Mouse (Mus musculus): ENCODE data around the gene Ginm1. TPM values are rescaled to one million over a fixed set of nuclear protein-coding genes. Genes with fewer than 3 reads are reported as not detected.

Ginm1 gene
- total and polyA plus RNA-seq, 2 experiments from 2014 or later = 26.4 to 107 TPM

- WGBS = 46% methylated on average over 3 of the region's 3 CpGs
- Histone ChIP-seq H3K36me3 (replicated peaks; ENCODE audit: control insufficient read depth, insufficient read depth, low read length) (peaks cover 22% of the 10 kb centered on the region), H3K4me3 (ENCODE audit: low read depth, low read length) (peak overlapping the region; percentile 76), H3K4me2 (ENCODE audit: low read depth, low read length) (peak overlapping the region; percentile 87), H3K9me3 (replicated peaks; ENCODE audit: control insufficient read depth, low read length) (no peaks in the 10 kb centered on the region), H3K27me3 (ENCODE audit: control insufficient read depth, insufficient read depth, low read length) (no peaks in the 10 kb centered on the region), H3K4me1 (ENCODE audit: control insufficient read depth, insufficient read depth) (no peaks in the 10 kb centered on the region), H3K9ac (replicated peaks; ENCODE audit: low read depth, low read length) (peak overlapping the region; percentile 85), H3K27ac (ENCODE audit: low read depth) (peak overlapping the region; percentile 13; the same call in 1 of the 2 replicates)
- no peak for DNase-seq (ENCODE audit: low spot score)
- TF ChIP-seq CTCF (IDR thresholded peaks at IDR 0.05; ENCODE audit: low read depth) (no peak), EP300 (IDR thresholded peaks at IDR 0.05; ENCODE audit: low read depth) (no peak)
- ATAC-seq (ENCODE audit: insufficient read depth, low read depth) = no peak; the same call in 1 of the 2 replicates
Observed at GRCm38 (mm10) chr10:7781214-7781613, 11.4 kb downstream of the Ginm1 start.

DNA sequence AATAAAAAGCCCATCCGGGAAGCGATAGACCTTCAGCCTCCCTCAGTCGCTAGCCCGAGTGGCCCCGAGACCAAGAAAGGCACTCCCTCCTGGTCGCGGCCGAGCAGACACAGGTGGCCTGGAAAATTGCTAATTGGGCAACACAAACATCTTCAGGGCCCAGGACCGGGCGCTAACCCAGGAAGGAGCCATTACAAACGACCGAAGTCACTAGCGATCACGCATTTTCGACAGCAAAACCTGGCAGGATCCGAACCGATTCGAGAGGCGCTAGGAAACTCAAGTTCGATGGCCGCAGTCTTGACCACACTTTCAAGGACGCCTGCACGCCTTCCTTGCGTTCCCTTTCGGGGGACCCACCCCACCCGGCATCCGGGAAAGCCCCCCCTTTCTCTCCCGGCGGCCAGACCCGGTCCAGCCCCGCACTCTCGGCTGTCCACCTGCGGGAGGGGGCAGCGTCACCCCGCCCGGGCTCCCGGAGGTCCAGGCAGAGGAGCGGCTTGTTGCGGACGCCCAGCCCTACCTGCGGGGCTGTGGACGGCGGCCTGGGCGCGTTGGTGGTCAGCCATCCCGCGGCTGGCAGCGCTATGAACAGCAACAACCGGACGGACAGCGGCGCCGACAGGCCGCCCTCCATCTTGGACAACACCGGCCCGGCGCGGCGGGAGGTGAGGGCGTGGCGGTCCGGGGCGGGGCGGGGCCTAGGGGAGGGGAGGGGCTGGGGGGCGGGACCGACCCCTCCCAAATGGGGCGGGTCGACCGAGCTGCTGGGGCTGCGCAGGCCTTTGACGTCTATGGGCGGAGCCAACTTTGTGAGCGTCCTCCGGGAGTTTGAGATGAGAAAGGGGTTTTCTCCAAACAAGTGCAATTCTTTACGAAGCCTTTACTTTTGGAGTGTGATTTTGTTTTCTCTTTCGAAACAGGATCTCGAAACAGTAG, 12.1 kb downstream of the Ginm1 start:
- Histone ChIP-seq H3K27me3 (ENCODE audit: control insufficient read depth, insufficient read depth, low read length) (no peaks in the 10 kb centered on the region), H3K4me3 (ENCODE audit: low read depth, low read length) (peak overlapping the region; percentile 76), H3K36me3 (replicated peaks; ENCODE audit: control insufficient read depth, insufficient read depth, low read length) (peaks cover 26% of the 10 kb centered on the region), H3K9me3 (replicated peaks; ENCODE audit: control insufficient read depth, low read length) (no peaks in the 10 kb centered on the region), H3K27ac (ENCODE audit: low read depth) (peak overlapping the region; percentile 74), H3K9ac (replicated peaks; ENCODE audit: low read depth, low read length) (peak overlapping the region; percentile 85), H3K4me1 (ENCODE audit: control insufficient read depth, insufficient read depth) (no peaks in the 10 kb centered on the region), H3K4me2 (ENCODE audit: low read depth, low read length) (peak overlapping the region; percentile 87)
- DNase-seq (ENCODE audit: low spot score) (peak; percentile 81), ATAC-seq (ENCODE audit: insufficient read depth, low read depth) (peak; percentile 97)
- under 1% methylated on average over 65 of the region's 77 CpGs for WGBS
- TF ChIP-seq CTCF (IDR thresholded peaks at IDR 0.05; ENCODE audit: low read depth) = no peak
- TF ChIP-seq EP300 (IDR thresholded peaks at IDR 0.05; ENCODE audit: low read depth) = no peak

DNA sequence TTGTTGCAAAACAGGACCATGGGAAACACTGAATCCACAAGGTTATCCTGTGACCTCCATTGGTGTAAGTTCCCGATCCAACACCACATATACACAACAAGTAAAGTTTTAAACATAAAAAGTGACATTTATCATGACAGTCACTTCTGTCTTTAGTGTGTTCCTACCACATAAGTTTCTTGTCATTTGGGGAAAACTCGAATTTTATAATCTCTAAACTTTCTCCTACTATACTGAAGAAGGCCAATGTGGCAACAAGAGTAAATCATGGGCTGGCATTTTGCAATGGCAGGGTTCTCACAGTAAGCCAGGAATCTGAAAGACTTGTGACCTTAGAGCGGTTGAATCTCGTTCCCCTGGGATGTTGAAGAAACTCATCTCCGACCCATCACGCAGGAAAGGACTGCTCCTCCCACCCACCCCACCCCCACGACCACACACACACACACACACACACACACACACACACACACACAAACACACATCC, 12.8 kb downstream of the Ginm1 start:
- no peak for DNase-seq (ENCODE audit: low spot score)
- Histone ChIP-seq H3K4me1 (ENCODE audit: control insufficient read depth, insufficient read depth) (no peaks in the 10 kb centered on the region), H3K9me3 (replicated peaks; ENCODE audit: control insufficient read depth, low read length) (no peaks in the 10 kb centered on the region), H3K4me2 (ENCODE audit: low read depth, low read length) (peak overlapping the region; percentile 87), H3K27ac (ENCODE audit: low read depth) (no peak overlapping the region), H3K27me3 (ENCODE audit: control insufficient read depth, insufficient read depth, low read length) (no peaks in the 10 kb centered on the region), H3K9ac (replicated peaks; ENCODE audit: low read depth, low read length) (peak overlapping the region; percentile 85), H3K36me3 (replicated peaks; ENCODE audit: control insufficient read depth, insufficient read depth, low read length) (peaks cover 29% of the 10 kb centered on the region), H3K4me3 (ENCODE audit: low read depth, low read length) (peak overlapping the region; percentile 76)
- TF ChIP-seq CTCF (IDR thresholded peaks at IDR 0.05; ENCODE audit: low read depth) = no peak
- TF ChIP-seq EP300 (IDR thresholded peaks at IDR 0.05; ENCODE audit: low read depth) = no peak
- ATAC-seq (ENCODE audit: insufficient read depth, low read depth) = no peak
- WGBS = 23% methylated on average over 7 of the region's 7 CpGs

DNA sequence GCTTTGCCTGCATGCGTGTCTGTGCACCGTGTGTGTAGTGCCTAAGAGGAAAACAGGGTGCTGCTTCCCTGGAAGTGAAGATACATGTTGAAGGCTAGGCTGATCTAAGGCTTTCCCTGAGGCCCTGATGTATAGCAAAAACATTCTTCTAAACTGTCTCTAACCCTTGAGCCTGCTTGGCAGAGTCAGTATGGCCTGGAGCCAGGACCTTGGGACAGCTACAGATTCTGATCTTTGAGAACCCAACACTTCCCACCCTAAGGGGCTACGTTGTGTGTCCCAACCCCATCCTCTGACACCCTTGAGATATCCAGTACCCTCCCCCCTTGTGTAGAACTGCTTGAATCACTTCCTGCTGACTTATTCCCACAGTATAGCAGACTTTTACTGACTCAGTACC, 14.3 kb downstream of the Ginm1 start:
- Histone ChIP-seq H3K4me2 (ENCODE audit: low read depth, low read length) (no peak overlapping the region), H3K9me3 (replicated peaks; ENCODE audit: control insufficient read depth, low read length) (no peaks in the 10 kb centered on the region), H3K9ac (replicated peaks; ENCODE audit: low read depth, low read length) (no peak overlapping the region), H3K27ac (ENCODE audit: low read depth) (no peak overlapping the region), H3K36me3 (replicated peaks; ENCODE audit: control insufficient read depth, insufficient read depth, low read length) (peaks cover 41% of the 10 kb centered on the region), H3K27me3 (ENCODE audit: control insufficient read depth, insufficient read depth, low read length) (no peaks in the 10 kb centered on the region), H3K4me3 (ENCODE audit: low read depth, low read length) (no peak overlapping the region), H3K4me1 (ENCODE audit: control insufficient read depth, insufficient read depth) (no peaks in the 10 kb centered on the region)
- TF ChIP-seq EP300 (IDR thresholded peaks at IDR 0.05; ENCODE audit: low read depth) (no peak), CTCF (IDR thresholded peaks at IDR 0.05; ENCODE audit: low read depth) (no peak)
- WGBS = 91% methylated on average over 3 of the region's 3 CpGs
- ATAC-seq (ENCODE audit: insufficient read depth, low read depth) (no peak), DNase-seq (ENCODE audit: low spot score) (no peak)

- Histone ChIP-seq H3K4me3 (ENCODE audit: low read depth, low read length) (no peak overlapping the region), H3K27ac (ENCODE audit: low read depth) (no peak overlapping the region), H3K9ac (replicated peaks; ENCODE audit: low read depth, low read length) (no peak overlapping the region), H3K4me1 (ENCODE audit: control insufficient read depth, insufficient read depth) (no peaks in the 10 kb centered on the region), H3K4me2 (ENCODE audit: low read depth, low read length) (no peak overlapping the region), H3K36me3 (replicated peaks; ENCODE audit: control insufficient read depth, insufficient read depth, low read length) (peaks cover 71% of the 10 kb centered on the region), H3K27me3 (ENCODE audit: control insufficient read depth, insufficient read depth, low read length) (no peaks in the 10 kb centered on the region), H3K9me3 (replicated peaks; ENCODE audit: control insufficient read depth, low read length) (no peaks in the 10 kb centered on the region)
- TF ChIP-seq CTCF (IDR thresholded peaks at IDR 0.05; ENCODE audit: low read depth) = no peak
- TF ChIP-seq EP300 (IDR thresholded peaks at IDR 0.05; ENCODE audit: low read depth) = no peak
- no peak for ATAC-seq (ENCODE audit: insufficient read depth, low read depth)
- no peak for DNase-seq (ENCODE audit: low spot score)
- WGBS = 84% methylated on average over 8 of the region's 8 CpGs
Observed at GRCm38 (mm10) chr10:7775421-7775820, 17.2 kb downstream of the Ginm1 start.
